Mouse (Mus musculus): ENCODE measurements around the gene Lrguk. TPM values are rescaled to one million over a fixed set of nuclear protein-coding genes. Genes with fewer than 3 reads are reported as not detected.

Lrguk gene
- polyA plus RNA-seq, 2 experiments: 0.02 TPM; not detected in 1

DNA sequence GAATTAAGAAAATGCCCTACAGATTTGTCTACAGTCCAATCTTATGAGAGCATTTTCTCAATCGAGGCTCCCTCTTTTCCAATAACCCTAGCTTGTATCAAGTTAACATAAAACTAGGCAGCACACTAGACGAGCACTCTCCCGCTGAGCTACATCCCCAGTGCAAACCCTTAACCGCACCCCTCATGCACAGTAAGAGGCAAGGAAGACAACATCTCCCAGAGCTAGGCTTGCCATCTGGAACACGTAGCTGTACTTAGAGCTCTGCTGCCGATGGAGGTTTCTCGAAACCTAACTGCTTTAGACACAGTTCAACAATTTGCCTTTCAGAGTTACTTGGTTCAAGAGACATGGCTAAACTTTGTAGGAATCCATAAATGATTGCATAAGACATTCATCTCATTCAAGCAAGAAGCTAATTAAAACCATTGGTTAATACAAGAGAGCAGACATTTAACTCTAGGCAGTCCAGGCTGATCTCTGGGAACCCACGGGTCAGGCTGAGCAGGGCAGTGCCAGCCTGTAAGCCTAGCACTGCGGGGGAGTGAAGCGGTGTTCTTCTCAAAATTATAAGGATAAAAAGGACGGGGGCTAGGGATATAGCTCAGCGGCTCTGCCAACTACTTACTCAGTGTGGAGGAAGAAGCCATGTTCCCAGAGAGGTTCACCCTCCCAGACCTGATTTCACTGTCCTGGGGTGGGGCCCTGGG lies 142.7 kb downstream of the Lrguk start:
- ATAC-seq (ENCODE audit: insufficient read depth): no peak
- DNase-seq (ENCODE audit: low read depth in 3 of 3, low spot score in 3 of 3): no peak
- 82% methylated on average over 12 of the region's 12 CpGs for WGBS (ENCODE audit: insufficient replicate concordance)
- Histone ChIP-seq H3K9me3 (ENCODE audit: control insufficient read depth, low read length) (no peaks in the 10 kb centered on the region), H3K4me1 (replicated peaks; ENCODE audit: control insufficient read depth in 2 of 2, insufficient read depth in 2 of 2, low read length in 1 of 2) (peaks cover 5 to 6% of the 10 kb centered on the region in 2 experiments), H3K9ac (replicated peaks) (no peak overlapping the region), H3K27me3 (ENCODE audit: control insufficient read depth, insufficient read depth, low read length) (no peaks in the 10 kb centered on the region), H3K4me2 (ENCODE audit: low read depth) (no peak overlapping the region), H3K4me3 (ENCODE audit: insufficient read depth in 1 of 2, low read depth in 2 of 2, low read length in 2 of 2) (no peak overlapping the region), H3K27ac (no peak overlapping the region), H3K36me3 (replicated peaks; ENCODE audit: control insufficient read depth, insufficient read depth, low read depth) (peaks cover 7% of the 10 kb centered on the region)
- TF ChIP-seq CTCF (IDR thresholded peaks at IDR 0.05; ENCODE audit: low read depth): no peak
- TF ChIP-seq EP300 (IDR thresholded peaks at IDR 0.05; ENCODE audit: low read depth): no peak

DNA sequence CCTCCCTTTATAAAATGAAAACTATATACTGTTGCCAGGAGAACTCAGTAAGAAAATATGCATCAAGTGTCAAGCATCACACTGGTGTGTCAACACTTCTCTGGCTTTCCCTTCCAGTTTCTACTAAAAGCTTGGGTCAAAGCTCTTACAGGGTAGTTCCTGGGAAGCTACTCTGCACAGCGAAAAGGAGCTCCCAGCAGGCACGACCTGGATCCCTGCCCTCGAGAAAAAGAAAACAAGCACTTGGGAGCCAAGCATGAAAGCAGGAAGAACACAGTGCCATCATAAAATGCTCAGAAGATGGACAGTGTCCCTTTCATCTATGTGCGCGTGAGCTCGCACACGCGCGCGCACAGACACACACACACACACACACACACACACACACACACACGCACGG lies 144.0 kb downstream of the Lrguk start:
- 84% methylated on average over 10 of the region's 12 CpGs for WGBS (ENCODE audit: insufficient replicate concordance)
- Histone ChIP-seq H3K9me3 (ENCODE audit: control insufficient read depth, low read length) (no peaks in the 10 kb centered on the region), H3K27me3 (ENCODE audit: control insufficient read depth, insufficient read depth, low read length) (no peaks in the 10 kb centered on the region), H3K4me2 (ENCODE audit: low read depth) (no peak overlapping the region), H3K4me1 (replicated peaks; ENCODE audit: control insufficient read depth in 2 of 2, insufficient read depth in 2 of 2, low read length in 1 of 2) (peaks cover 5 to 12% of the 10 kb centered on the region in 2 experiments), H3K27ac (no peak overlapping the region), H3K4me3 (ENCODE audit: insufficient read depth in 1 of 2, low read depth in 2 of 2, low read length in 2 of 2) (no peak overlapping the region), H3K36me3 (replicated peaks; ENCODE audit: control insufficient read depth, insufficient read depth, low read depth) (peaks cover 4% of the 10 kb centered on the region; the same call in 1 of the 2 replicates), H3K9ac (replicated peaks) (no peak overlapping the region)
- no peak for DNase-seq (ENCODE audit: low read depth in 3 of 3, low spot score in 3 of 3)
- TF ChIP-seq CTCF (IDR thresholded peaks at IDR 0.05; ENCODE audit: low read depth): no peak
- no peak for TF ChIP-seq EP300 (IDR thresholded peaks at IDR 0.05; ENCODE audit: low read depth)
- no peak for ATAC-seq (ENCODE audit: insufficient read depth)

DNA sequence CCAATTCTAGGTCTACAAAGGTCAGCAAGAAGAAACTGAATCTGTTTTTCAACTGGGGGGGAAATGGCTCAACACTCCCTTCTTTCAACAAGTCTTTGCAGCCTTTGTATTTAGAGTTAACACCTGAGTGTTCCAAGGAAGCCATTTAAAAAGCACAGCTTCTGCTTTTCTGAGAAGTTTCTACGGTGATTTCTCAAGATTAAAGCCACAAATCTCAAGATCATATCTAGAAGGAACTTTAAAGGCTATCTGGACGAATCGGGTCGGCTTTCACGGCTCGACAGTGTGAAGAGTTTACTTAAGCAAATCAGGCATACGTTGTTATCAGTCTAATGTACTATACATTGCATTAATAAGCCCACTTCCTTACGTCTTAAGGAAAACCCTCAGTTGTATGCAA lies 145.5 kb downstream of the Lrguk start:
- no peak overlapping the region; the same call in 1 of the 2 replicates for H3K4me2 ChIP-seq (ENCODE audit: low read depth)
- no peaks in the 10 kb centered on the region for H3K9me3 ChIP-seq (ENCODE audit: control insufficient read depth, low read length)
- TF ChIP-seq EP300 (IDR thresholded peaks at IDR 0.05; ENCODE audit: low read depth): no peak
- ATAC-seq (ENCODE audit: insufficient read depth) (no peak), DNase-seq (ENCODE audit: low read depth in 3 of 3, low spot score in 3 of 3) (no peak)
- H3K4me1 ChIP-seq (replicated peaks; ENCODE audit: control insufficient read depth in 2 of 2, insufficient read depth in 2 of 2, low read length in 1 of 2): peaks cover 5 to 12% of the 10 kb centered on the region in 2 experiments
- peaks cover 4% of the 10 kb centered on the region; the same call in 1 of the 2 replicates for H3K36me3 ChIP-seq (replicated peaks; ENCODE audit: control insufficient read depth, insufficient read depth, low read depth)
- H3K27ac ChIP-seq: no peak overlapping the region
- no peak overlapping the region for H3K4me3 ChIP-seq (ENCODE audit: insufficient read depth in 1 of 2, low read depth in 2 of 2, low read length in 2 of 2)
- no peak overlapping the region for H3K9ac ChIP-seq (replicated peaks)
- 39% methylated on average over 8 of the region's 8 CpGs for WGBS (ENCODE audit: insufficient replicate concordance)
- H3K27me3 ChIP-seq (ENCODE audit: control insufficient read depth, insufficient read depth, low read length): no peaks in the 10 kb centered on the region

DNA sequence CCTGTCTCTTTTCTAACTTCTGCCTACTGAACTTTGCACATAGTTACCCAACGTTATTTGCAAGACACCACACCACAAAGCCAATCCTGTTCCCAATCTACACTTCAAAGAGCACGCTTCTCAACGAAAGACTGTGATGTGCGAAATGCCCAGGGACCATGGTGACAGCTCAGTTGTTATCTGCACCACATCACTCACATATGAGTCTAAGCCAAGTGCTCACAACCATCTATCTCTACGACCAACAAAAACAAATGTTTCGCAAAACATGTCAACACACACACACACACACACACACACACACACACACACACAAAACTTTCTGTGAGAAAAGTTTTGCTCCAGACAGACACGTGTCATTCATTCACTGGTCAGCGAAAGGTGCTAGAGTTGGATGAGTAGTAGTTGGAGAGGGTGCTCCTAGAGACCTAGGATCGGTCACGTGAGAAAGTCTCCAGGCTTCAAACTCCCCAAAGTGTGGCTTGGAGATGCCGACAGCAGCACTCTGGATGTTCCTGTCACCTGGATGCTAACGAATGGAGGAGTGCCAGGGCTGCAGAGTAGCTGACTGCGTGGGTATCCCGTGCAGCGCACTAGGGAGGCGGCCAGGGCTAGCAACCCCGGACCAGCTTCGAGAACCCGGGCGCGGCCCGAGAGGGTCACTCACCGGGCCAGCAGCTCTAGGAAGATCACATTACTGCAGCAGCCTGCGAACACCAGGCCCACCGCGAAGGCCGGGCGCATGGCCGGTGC lies 147.0 kb downstream of the Lrguk start:
- H3K36me3 ChIP-seq (replicated peaks; ENCODE audit: control insufficient read depth, insufficient read depth, low read depth): no peaks in the 10 kb centered on the region
- peaks cover 5 to 12% of the 10 kb centered on the region in 2 experiments for H3K4me1 ChIP-seq (replicated peaks; ENCODE audit: control insufficient read depth in 2 of 2, insufficient read depth in 2 of 2, low read length in 1 of 2)
- WGBS (ENCODE audit: insufficient replicate concordance): 1% methylated on average over 29 of the region's 29 CpGs
- ATAC-seq (ENCODE audit: insufficient read depth) (peak; percentile 75), DNase-seq (ENCODE audit: low read depth in 3 of 3, low spot score in 3 of 3) (peak in 2 of 3 experiments; percentile 20 to 49)
- peak overlapping the region; percentile 43 for H3K27ac ChIP-seq
- peak overlapping the region; percentile 76 for H3K4me3 ChIP-seq (ENCODE audit: insufficient read depth in 1 of 2, low read depth in 2 of 2, low read length in 2 of 2)
- no peaks in the 10 kb centered on the region for H3K27me3 ChIP-seq (ENCODE audit: control insufficient read depth, insufficient read depth, low read length)
- peak overlapping the region; percentile 83 for H3K4me2 ChIP-seq (ENCODE audit: low read depth)
- no peak for TF ChIP-seq EP300 (IDR thresholded peaks at IDR 0.05; ENCODE audit: low read depth)
- no peak for TF ChIP-seq CTCF (IDR thresholded peaks at IDR 0.05; ENCODE audit: low read depth)
- peak overlapping the region; percentile 75 for H3K9ac ChIP-seq (replicated peaks)
- H3K9me3 ChIP-seq (ENCODE audit: control insufficient read depth, low read length): no peaks in the 10 kb centered on the region

DNA sequence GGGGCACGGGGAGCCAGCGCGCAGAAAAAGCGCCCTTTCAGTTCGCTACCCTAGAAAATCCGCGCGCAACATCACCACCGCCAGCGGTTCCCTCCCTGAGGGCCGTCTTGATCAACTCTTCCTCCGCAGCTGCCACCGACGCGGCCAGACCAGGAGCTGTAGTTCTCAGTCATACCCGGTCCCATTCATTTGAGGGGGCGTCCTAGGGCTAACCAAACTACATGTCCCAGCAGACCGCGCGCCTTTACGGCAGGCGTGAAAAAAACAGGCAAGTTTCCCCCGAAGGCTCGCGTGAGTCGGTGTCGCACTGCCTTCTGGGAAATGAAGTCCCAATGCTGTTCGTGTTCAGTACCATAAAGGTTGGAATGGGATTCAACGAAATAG lies 147.6 kb downstream of the Lrguk start, which contains the start of gene Slc35b4:
TSS of gene Slc35b4 (minus strand) at position 248 of the 384 bp plus-strand sequence.
- ATAC-seq (ENCODE audit: insufficient read depth) (peak; percentile 97), DNase-seq (ENCODE audit: low read depth in 3 of 3, low spot score in 3 of 3) (peak; percentile 88 to 91 (median 88))
- under 1% methylated on average over 29 of the region's 29 CpGs for WGBS (ENCODE audit: insufficient replicate concordance)
- Histone ChIP-seq H3K27me3 (ENCODE audit: control insufficient read depth, insufficient read depth, low read length) (no peaks in the 10 kb centered on the region), H3K36me3 (replicated peaks; ENCODE audit: control insufficient read depth, insufficient read depth, low read depth) (no peaks in the 10 kb centered on the region), H3K27ac (peak within 1 kb of the TSS; percentile 43), H3K9ac (replicated peaks) (peak within 1 kb of the TSS; percentile 75), H3K4me3 (ENCODE audit: insufficient read depth in 1 of 2, low read depth in 2 of 2, low read length in 2 of 2) (peak within 1 kb of the TSS; percentile 76), H3K4me1 (replicated peaks; ENCODE audit: control insufficient read depth in 2 of 2, insufficient read depth in 2 of 2, low read length in 1 of 2) (peaks cover 5 to 12% of the 10 kb centered on the region in 2 experiments), H3K9me3 (ENCODE audit: control insufficient read depth, low read length) (no peaks in the 10 kb centered on the region), H3K4me2 (ENCODE audit: low read depth) (peak within 1 kb of the TSS; percentile 83)
- TF ChIP-seq CTCF (IDR thresholded peaks at IDR 0.05; ENCODE audit: low read depth): no peak
- TF ChIP-seq EP300 (IDR thresholded peaks at IDR 0.05; ENCODE audit: low read depth): 0 out of 2 replicates have a peak, but pooled peaks have one; percentile 23
